Mouse (Mus musculus) urinary bladder, postnatal 36 days (tissue): Measurements from ENCODE around the gene Fam92b.

Experiments used
- DNase-seq, 2 experiments: peaks; one replicate each; pipeline ENCODE4 v3.0.0; 2022; ENCODE audit warnings: low spot score in 2 of 2, mixed read lengths in 1 of 2

The Fam92b gene

GRCm38 (mm10) chr8:120177318-120178123 lies at the start of gene Fam92b:
Fam92b (minus strand) TSS chr8:120177466.
- peak in 1 of 2 experiments; percentile 24 for DNase-seq

- DNase-seq, result no peak
Measured at GRCm38 (mm10) chr8:120225421-120226151, 48.3 kb upstream of the Fam92b start.

GRCm38 (mm10) chr8:120224521-120225420 lies 47.5 kb upstream of the Fam92b start:
- DNase-seq, result no peak

- no peak for DNase-seq
Measured at GRCm38 (mm10) chr8:120222548-120222947, 45.3 kb upstream of the Fam92b start.

- no peak for DNase-seq
Measured at GRCm38 (mm10) chr8:120216855-120217830, 39.9 kb upstream of the Fam92b start.

GRCm38 (mm10) chr8:120215416-120216141 lies 38.3 kb upstream of the Fam92b start:
- DNase-seq, result no peak

GRCm38 (mm10) chr8:120213939-120214338 lies 36.7 kb upstream of the Fam92b start:
- DNase-seq, result no peak

GRCm38 (mm10) chr8:120213229-120213628 lies 36.0 kb upstream of the Fam92b start:
- no peak for DNase-seq

GRCm38 (mm10) chr8:120212596-120212995 lies 35.3 kb upstream of the Fam92b start:
- no peak for DNase-seq

- DNase-seq, result no peak
Measured at GRCm38 (mm10) chr8:120211345-120211744, 34.1 kb upstream of the Fam92b start.

GRCm38 (mm10) chr8:120208113-120208512 lies 30.8 kb upstream of the Fam92b start:
- DNase-seq, result no peak

- DNase-seq, result no peak
Measured at GRCm38 (mm10) chr8:120207364-120207763, 30.1 kb upstream of the Fam92b start.

GRCm38 (mm10) chr8:120205916-120206315 lies 28.6 kb upstream of the Fam92b start:
- DNase-seq, result no peak

- DNase-seq, result no peak
Measured at GRCm38 (mm10) chr8:120204736-120205360, 27.6 kb upstream of the Fam92b start.

- no peak for DNase-seq
Measured at GRCm38 (mm10) chr8:120202546-120202945, 25.3 kb upstream of the Fam92b start.

GRCm38 (mm10) chr8:120201351-120201750 lies 24.1 kb upstream of the Fam92b start:
- no peak for DNase-seq

- DNase-seq, result no peak
Measured at GRCm38 (mm10) chr8:120192118-120192517, 14.9 kb upstream of the Fam92b start.

GRCm38 (mm10) chr8:120191633-120192032 lies 14.4 kb upstream of the Fam92b start:
- DNase-seq, result no peak

GRCm38 (mm10) chr8:120190810-120191413 lies 13.6 kb upstream of the Fam92b start:
- DNase-seq, result peak; percentile 82 to 95
